Mouse (Mus musculus) retina, postnatal 1 day (tissue): ENCODE results near the gene Lamc2.

Source experiments
- DNase-seq: peaks from one replicate; pipeline ENCODE4 v3.0.0-alpha.2; 2012

Lamc2 gene

GRCm38 (mm10) chr1:153174801-153175200 lies 11.4 kb downstream of the Lamc2 start:
- no peak for DNase-seq

- no peak for DNase-seq
Measured at GRCm38 (mm10) chr1:153173276-153173675, 13.0 kb downstream of the Lamc2 start.

- no peak for DNase-seq
Measured at GRCm38 (mm10) chr1:153172291-153172731, 13.9 kb downstream of the Lamc2 start.

GRCm38 (mm10) chr1:153171011-153171410 lies 15.2 kb downstream of the Lamc2 start:
- DNase-seq: no peak

GRCm38 (mm10) chr1:153168293-153168692 lies 18.0 kb downstream of the Lamc2 start:
- DNase-seq: no peak

GRCm38 (mm10) chr1:153163831-153164230 lies 22.4 kb downstream of the Lamc2 start:
- no peak for DNase-seq

GRCm38 (mm10) chr1:153159137-153159536 lies 27.1 kb downstream of the Lamc2 start:
- no peak for DNase-seq

- DNase-seq: no peak
Measured at GRCm38 (mm10) chr1:153157021-153157623, 29.1 kb downstream of the Lamc2 start.

GRCm38 (mm10) chr1:153155364-153155763 lies 30.9 kb downstream of the Lamc2 start:
- no peak for DNase-seq

GRCm38 (mm10) chr1:153153619-153154137 lies 32.6 kb downstream of the Lamc2 start:
- peak; percentile 75 for DNase-seq

GRCm38 (mm10) chr1:153152594-153152993 lies 33.7 kb downstream of the Lamc2 start:
- DNase-seq: peak; percentile 43

GRCm38 (mm10) chr1:153145791-153146190 lies 40.5 kb downstream of the Lamc2 start:
- no peak for DNase-seq

- DNase-seq: no peak
Measured at GRCm38 (mm10) chr1:153144021-153144420, 42.2 kb downstream of the Lamc2 start.

GRCm38 (mm10) chr1:153140747-153141228 lies 45.5 kb downstream of the Lamc2 start:
- no peak for DNase-seq

- no peak for DNase-seq
Measured at GRCm38 (mm10) chr1:153140265-153140664, 46.0 kb downstream of the Lamc2 start.

- peak; percentile 22 for DNase-seq
Measured at GRCm38 (mm10) chr1:153139635-153140034, 46.6 kb downstream of the Lamc2 start.

- no peak for DNase-seq
Measured at GRCm38 (mm10) chr1:153138486-153138885, 47.8 kb downstream of the Lamc2 start.

GRCm38 (mm10) chr1:153136647-153137046 lies 49.6 kb downstream of the Lamc2 start:
- DNase-seq: no peak

- no peak for DNase-seq
Measured at GRCm38 (mm10) chr1:153133865-153134781, 52.1 kb downstream of the Lamc2 start.

GRCm38 (mm10) chr1:153129992-153130713 lies 56.1 kb downstream of the Lamc2 start:
- DNase-seq: no peak

GRCm38 (mm10) chr1:153128780-153129179 lies 57.5 kb downstream of the Lamc2 start:
- DNase-seq: no peak

- DNase-seq: no peak
Measured at GRCm38 (mm10) chr1:153127622-153128021, 58.6 kb downstream of the Lamc2 start.
